Mouse (Mus musculus): ENCODE results near the gene Gnat1. TPM values are rescaled to one million over a fixed set of nuclear protein-coding genes. Genes with fewer than 3 reads are reported as not detected.

Gene Gnat1
- polyA plus RNA-seq, 1 experiment from 2014 or later: 1.2 TPM

GRCm38 (mm10) chr9:107628721-107629410, 50.6 kb downstream of the Gnat1 start:
- peak; percentile 29; the same call in 1 of the 2 replicates for ATAC-seq (ENCODE audit: low read depth)
- H3K9ac ChIP-seq (ENCODE audit: low read length): peak overlapping the region; percentile 65
- H3K9me3 ChIP-seq (ENCODE audit: control insufficient read depth, low read length): no peaks in the 10 kb centered on the region
- peaks cover 6% of the 10 kb centered on the region; the same call in 1 of the 2 replicates for H3K36me3 ChIP-seq (ENCODE audit: control insufficient read depth, insufficient read depth, low read length)
- peak overlapping the region; percentile 90 for H3K27ac ChIP-seq (ENCODE audit: low read length)
- H3K27me3 ChIP-seq (ENCODE audit: control insufficient read depth, insufficient read depth, low read depth, low read length): no peaks in the 10 kb centered on the region
- peaks cover 73% of the 10 kb centered on the region for H3K4me1 ChIP-seq (replicated peaks; ENCODE audit: control insufficient read depth, insufficient read depth, low read length)
- peak overlapping the region; percentile 1; the same call in 1 of the 2 replicates for H3K4me3 ChIP-seq (ENCODE audit: low read length)
- peak overlapping the region; percentile 43 for H3K4me2 ChIP-seq (ENCODE audit: low read depth, low read length)
- 27% methylated on average over 14 of the region's 15 CpGs for WGBS

- Histone ChIP-seq H3K9me3 (ENCODE audit: control insufficient read depth, low read length) (no peaks in the 10 kb centered on the region), H3K4me3 (ENCODE audit: low read length) (no peak overlapping the region), H3K27me3 (ENCODE audit: control insufficient read depth, insufficient read depth, low read depth, low read length) (no peaks in the 10 kb centered on the region), H3K36me3 (ENCODE audit: control insufficient read depth, insufficient read depth, low read length) (peaks cover 7% of the 10 kb centered on the region; the same call in 1 of the 2 replicates), H3K4me1 (replicated peaks; ENCODE audit: control insufficient read depth, insufficient read depth, low read length) (peaks cover 69% of the 10 kb centered on the region), H3K9ac (ENCODE audit: low read length) (peak overlapping the region; percentile 65), H3K27ac (ENCODE audit: low read length) (peak overlapping the region; percentile 90), H3K4me2 (ENCODE audit: low read depth, low read length) (peak overlapping the region; percentile 43)
- ATAC-seq (ENCODE audit: low read depth): no peak
- WGBS: 33% methylated on average over 20 of the region's 20 CpGs
Observed at GRCm38 (mm10) chr9:107627387-107628255, 51.9 kb downstream of the Gnat1 start.

- Histone ChIP-seq H3K4me2 (ENCODE audit: low read depth, low read length) (peak overlapping the region; percentile 40), H3K4me1 (replicated peaks; ENCODE audit: control insufficient read depth, insufficient read depth, low read length) (peaks cover 61% of the 10 kb centered on the region), H3K36me3 (ENCODE audit: control insufficient read depth, insufficient read depth, low read length) (peaks cover 11% of the 10 kb centered on the region)
Observed at GRCm38 (mm10) chr9:107626844-107627277, 52.7 kb downstream of the Gnat1 start.

GRCm38 (mm10) chr9:107626158-107626843, 53.2 kb downstream of the Gnat1 start:
- H3K9me3 ChIP-seq (ENCODE audit: control insufficient read depth, low read length): no peaks in the 10 kb centered on the region
- H3K4me1 ChIP-seq (replicated peaks; ENCODE audit: control insufficient read depth, insufficient read depth, low read length): peaks cover 58% of the 10 kb centered on the region
- WGBS: 41% methylated on average over 15 of the region's 15 CpGs
- peaks cover 10% of the 10 kb centered on the region for H3K36me3 ChIP-seq (ENCODE audit: control insufficient read depth, insufficient read depth, low read length)
- H3K27me3 ChIP-seq (ENCODE audit: control insufficient read depth, insufficient read depth, low read depth, low read length): no peaks in the 10 kb centered on the region
- no peak for ATAC-seq (ENCODE audit: low read depth)
- H3K4me2 ChIP-seq (ENCODE audit: low read depth, low read length): peak overlapping the region; percentile 40
- peak overlapping the region; percentile 90 for H3K27ac ChIP-seq (ENCODE audit: low read length)
- H3K4me3 ChIP-seq (ENCODE audit: low read length): no peak overlapping the region
- H3K9ac ChIP-seq (ENCODE audit: low read length): peak overlapping the region; percentile 65

More at GRCm38 (mm10) chr9:107626844-107627277, 52.7 kb downstream of the Gnat1 start:
- H3K9ac ChIP-seq (ENCODE audit: low read length): peak overlapping the region; percentile 65
- H3K27ac ChIP-seq (ENCODE audit: low read length): peak overlapping the region; percentile 90
- no peaks in the 10 kb centered on the region for H3K9me3 ChIP-seq (ENCODE audit: control insufficient read depth, low read length)
- no peaks in the 10 kb centered on the region for H3K27me3 ChIP-seq (ENCODE audit: control insufficient read depth, insufficient read depth, low read depth, low read length)
- H3K4me3 ChIP-seq (ENCODE audit: low read length): no peak overlapping the region
- peak; percentile 74 for ATAC-seq (ENCODE audit: low read depth)
- 6% methylated on average over 2 of the region's 2 CpGs for WGBS

GRCm38 (mm10) chr9:107625351-107626128, 54.0 kb downstream of the Gnat1 start:
- H3K27ac ChIP-seq (ENCODE audit: low read length): peak overlapping the region; percentile 36; the same call in 1 of the 2 replicates
- peaks cover 56% of the 10 kb centered on the region for H3K4me1 ChIP-seq (replicated peaks; ENCODE audit: control insufficient read depth, insufficient read depth, low read length)
- no peak overlapping the region for H3K9ac ChIP-seq (ENCODE audit: low read length)
- ATAC-seq (ENCODE audit: low read depth): no peak
- H3K27me3 ChIP-seq (ENCODE audit: control insufficient read depth, insufficient read depth, low read depth, low read length): no peaks in the 10 kb centered on the region
- H3K4me2 ChIP-seq (ENCODE audit: low read depth, low read length): no peak overlapping the region
- 87% methylated on average over 12 of the region's 12 CpGs for WGBS
- no peaks in the 10 kb centered on the region for H3K9me3 ChIP-seq (ENCODE audit: control insufficient read depth, low read length)
- peaks cover 8% of the 10 kb centered on the region for H3K36me3 ChIP-seq (ENCODE audit: control insufficient read depth, insufficient read depth, low read length)
- H3K4me3 ChIP-seq (ENCODE audit: low read length): no peak overlapping the region

- H3K4me1 ChIP-seq (replicated peaks; ENCODE audit: control insufficient read depth, insufficient read depth, low read length): peaks cover 51% of the 10 kb centered on the region
- ATAC-seq (ENCODE audit: low read depth): no peak
- no peak overlapping the region for H3K9ac ChIP-seq (ENCODE audit: low read length)
- H3K36me3 ChIP-seq (ENCODE audit: control insufficient read depth, insufficient read depth, low read length): peaks cover 8% of the 10 kb centered on the region
- no peaks in the 10 kb centered on the region for H3K27me3 ChIP-seq (ENCODE audit: control insufficient read depth, insufficient read depth, low read depth, low read length)
- 90% methylated on average over 3 of the region's 3 CpGs for WGBS
- H3K4me3 ChIP-seq (ENCODE audit: low read length): no peak overlapping the region
- H3K27ac ChIP-seq (ENCODE audit: low read length): peak overlapping the region; percentile 36
- no peak overlapping the region for H3K4me2 ChIP-seq (ENCODE audit: low read depth, low read length)
- no peaks in the 10 kb centered on the region for H3K9me3 ChIP-seq (ENCODE audit: control insufficient read depth, low read length)
Observed at GRCm38 (mm10) chr9:107624951-107625350, 54.6 kb downstream of the Gnat1 start.

GRCm38 (mm10) chr9:107624539-107624938, 55.0 kb downstream of the Gnat1 start:
- Histone ChIP-seq H3K4me3 (ENCODE audit: low read length) (no peak overlapping the region), H3K4me2 (ENCODE audit: low read depth, low read length) (no peak overlapping the region), H3K36me3 (ENCODE audit: control insufficient read depth, insufficient read depth, low read length) (peaks cover 12% of the 10 kb centered on the region), H3K4me1 (replicated peaks; ENCODE audit: control insufficient read depth, insufficient read depth, low read length) (peaks cover 51% of the 10 kb centered on the region), H3K27ac (ENCODE audit: low read length) (peak overlapping the region; percentile 60), H3K27me3 (ENCODE audit: control insufficient read depth, insufficient read depth, low read depth, low read length) (no peaks in the 10 kb centered on the region), H3K9me3 (ENCODE audit: control insufficient read depth, low read length) (no peaks in the 10 kb centered on the region), H3K9ac (ENCODE audit: low read length) (no peak overlapping the region)
- 68% methylated on average over 5 of the region's 5 CpGs for WGBS
- ATAC-seq (ENCODE audit: low read depth): no peak

All from lung, embryonic 16.5 days (tissue).